Mouse (Mus musculus) lung, adult 2 months (tissue): ENCODE results near the gene Cldn12. TPM values are rescaled to one million over a fixed set of nuclear protein-coding genes. Genes with fewer than 3 reads are reported as not detected.

Experiments used
- DNase-seq: peaks from one replicate; pipeline ENCODE4 v3.0.0; 2022
- H3K4me1 ChIP-seq: fragments of 200-500 bp; 2 replicates; pipeline ENCODE4 v1.6.1; 2011; ENCODE audit warnings: low read length; ENCODE audit not compliant: control insufficient read depth, insufficient read depth
- H3K4me3 ChIP-seq: fragments of 200-500 bp; replicated peaks from 2 replicates; pipeline ENCODE3; 2011; ENCODE audit warnings: low read depth, mild to moderate bottlenecking, control low read depth, low read length; ENCODE audit errors: extremely low read depth
- CTCF ChIP-seq: fragments of 200-500 bp; IDR thresholded peaks from 2 replicates; pipeline ENCODE4 v1.5.1; 2011; ENCODE audit warnings: mild to moderate bottlenecking, low read length, control low read depth; ENCODE audit not compliant: insufficient read depth
- POLR2A ChIP-seq: fragments of 200-500 bp; IDR thresholded peaks from 2 replicates; pipeline ENCODE4 v1.6.1; 2011; ENCODE audit warnings: low read depth, mild to moderate bottlenecking, control low read depth, low read length, borderline replicate concordance; ENCODE audit errors: extremely low read depth
- WGBS: fragments of 180-500 bp; shearing (Covaris S2); methylation state at CpG from one replicate; pipeline ENCODE4 v1.1.7; 2018; 5-methylcytosine and 5-hydroxymethylcytosine counted together
- polyA plus RNA-seq: library from polyadenylated mRNA; depleted of rRNA; stranded (reverse); fragments of >200 nt; gene quantifications from 2 replicates; pipeline ENCODE4 v1.2.3, GENCODE M21; 2012; rRNA removed

The Cldn12 gene
- polyA plus RNA-seq, 1 experiment: 16.5 TPM

DNA sequence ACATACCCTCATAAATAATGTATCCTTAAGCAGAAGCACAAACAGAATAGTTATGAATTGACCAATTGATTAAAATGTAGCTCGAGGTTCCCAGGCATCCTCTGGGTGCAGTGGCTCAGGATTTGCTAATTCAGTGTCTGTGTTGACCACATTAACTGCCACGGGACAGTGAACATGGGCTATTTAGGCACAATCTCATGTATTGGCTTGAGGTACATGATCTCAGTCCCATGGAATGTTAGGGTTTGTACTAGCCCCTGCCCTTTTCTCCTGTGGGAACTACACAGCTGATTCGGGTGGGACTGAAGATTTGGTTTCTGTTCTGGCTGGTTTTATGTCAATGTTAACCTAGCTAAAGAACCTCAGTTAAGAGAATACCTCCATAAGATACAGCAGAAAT, 18.4 kb downstream of the Cldn12 start:
- Histone ChIP-seq H3K4me3 (no peak overlapping the region), H3K4me1 (no peaks in the 10 kb centered on the region)
- TF ChIP-seq CTCF: no peak
- no peak for TF ChIP-seq POLR2A
- DNase-seq: no peak
- WGBS: 53% methylated on average over 3 of the region's 3 CpGs

DNA sequence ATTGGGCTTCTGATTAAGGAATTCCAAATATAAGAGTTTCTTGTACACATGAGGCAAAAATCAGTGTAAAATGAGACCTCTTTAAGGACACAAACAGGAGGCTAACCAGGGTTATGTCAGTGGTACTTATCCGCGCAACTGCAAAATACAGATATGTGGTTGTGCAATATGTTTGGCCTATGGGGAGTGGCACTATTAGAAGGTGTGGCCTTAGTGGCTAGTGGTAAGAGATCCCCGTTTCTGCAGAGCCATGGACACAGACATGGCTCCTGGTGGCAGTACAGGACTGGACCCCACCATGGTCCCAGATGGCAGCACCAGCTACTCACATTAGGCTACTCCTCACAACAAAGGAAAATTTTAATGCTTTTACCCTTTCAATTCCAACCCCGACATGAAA, 19.7 kb downstream of the Cldn12 start:
- TF ChIP-seq POLR2A (no peak), CTCF (no peak)
- no peak overlapping the region for H3K4me3 ChIP-seq
- H3K4me1 ChIP-seq: no peaks in the 10 kb centered on the region
- WGBS: 66% methylated on average over 4 of the region's 4 CpGs
- no peak for DNase-seq

DNA sequence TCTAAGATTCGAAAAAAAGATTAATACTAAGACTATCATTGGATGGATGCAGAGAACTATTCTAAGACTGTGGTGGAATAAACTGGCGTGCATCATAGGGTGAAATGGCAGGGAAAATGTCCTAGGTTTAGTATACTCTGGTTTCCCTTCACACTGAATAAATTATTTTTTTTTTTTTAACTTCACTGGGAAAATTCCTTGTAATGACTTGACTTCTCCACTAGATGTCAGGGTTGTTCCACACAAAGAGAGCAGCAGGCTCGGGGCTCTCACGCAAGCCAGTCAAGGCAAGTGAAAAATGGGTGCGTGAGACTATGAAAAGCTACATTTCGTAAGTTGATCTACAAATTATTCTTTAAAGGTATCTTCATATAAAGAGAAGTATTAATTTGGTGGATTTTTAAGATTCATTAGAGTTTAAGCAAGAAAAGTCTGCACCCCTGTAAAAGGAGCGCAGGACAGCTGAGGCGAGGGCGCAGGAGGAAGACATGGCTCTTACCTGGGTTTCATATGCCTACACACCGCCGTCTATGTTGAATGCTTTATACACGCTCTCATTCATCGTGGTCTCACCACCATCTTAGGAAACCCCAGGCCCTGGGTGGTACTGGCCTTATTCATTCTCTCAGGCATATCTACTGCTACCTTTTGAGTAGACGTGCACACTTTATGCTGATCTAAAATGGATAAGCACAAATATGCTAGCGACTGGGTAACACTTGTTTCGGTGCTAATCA, 20.3 kb downstream of the Cldn12 start:
- TF ChIP-seq POLR2A: no peak
- TF ChIP-seq CTCF: peak; percentile 76
- WGBS: 35% methylated on average over 16 of the region's 16 CpGs
- Histone ChIP-seq H3K4me1 (no peaks in the 10 kb centered on the region), H3K4me3 (no peak overlapping the region)
- peak; percentile 13 for DNase-seq

DNA sequence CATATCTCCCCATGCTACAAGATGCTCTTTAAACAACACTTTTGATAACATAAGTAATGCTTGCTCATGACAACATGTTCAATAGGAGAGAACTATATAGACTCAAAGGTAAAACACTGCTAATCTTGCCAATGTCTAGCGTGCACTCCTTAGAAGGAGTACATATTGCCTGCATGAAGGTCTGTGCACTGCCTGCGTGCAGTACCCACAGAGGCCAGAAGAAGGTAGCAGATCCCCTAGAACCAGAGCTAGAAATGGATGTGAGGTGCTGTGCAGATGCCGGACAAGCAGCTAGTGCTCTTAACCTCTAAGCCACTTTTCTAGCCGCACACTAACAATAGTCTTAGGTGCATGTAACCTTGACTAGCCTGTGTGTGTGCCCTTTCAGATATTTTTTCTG, 22.6 kb downstream of the Cldn12 start:
- TF ChIP-seq POLR2A (no peak), CTCF (no peak)
- no peaks in the 10 kb centered on the region for H3K4me1 ChIP-seq
- no peak for DNase-seq
- no peak overlapping the region for H3K4me3 ChIP-seq
- WGBS: 95% methylated on average over 4 of the region's 4 CpGs

DNA sequence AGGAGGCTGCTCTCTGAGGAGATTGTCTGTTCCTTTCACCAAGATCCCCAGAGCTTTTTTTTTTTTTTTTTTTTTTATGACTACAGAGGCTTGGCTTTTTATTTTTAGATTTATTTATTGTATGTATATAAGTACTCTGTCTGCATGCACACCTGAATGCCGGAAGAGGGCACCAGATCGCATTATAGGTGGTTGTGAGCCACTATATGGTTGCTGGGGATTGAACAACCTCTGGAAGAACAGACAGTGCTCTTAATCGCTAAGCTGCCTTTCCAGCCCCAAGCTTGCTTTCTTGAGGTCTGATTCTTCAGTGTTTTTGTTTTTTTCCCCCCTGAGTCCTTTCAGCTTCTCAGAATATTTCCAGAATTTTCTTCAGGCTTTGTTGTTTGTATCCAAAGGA, 28.7 kb downstream of the Cldn12 start:
- Histone ChIP-seq H3K4me3 (no peak overlapping the region), H3K4me1 (no peaks in the 10 kb centered on the region)
- DNase-seq: no peak
- WGBS: 64% methylated on average over 3 of the region's 3 CpGs
- no peak for TF ChIP-seq CTCF
- TF ChIP-seq POLR2A: no peak

DNA sequence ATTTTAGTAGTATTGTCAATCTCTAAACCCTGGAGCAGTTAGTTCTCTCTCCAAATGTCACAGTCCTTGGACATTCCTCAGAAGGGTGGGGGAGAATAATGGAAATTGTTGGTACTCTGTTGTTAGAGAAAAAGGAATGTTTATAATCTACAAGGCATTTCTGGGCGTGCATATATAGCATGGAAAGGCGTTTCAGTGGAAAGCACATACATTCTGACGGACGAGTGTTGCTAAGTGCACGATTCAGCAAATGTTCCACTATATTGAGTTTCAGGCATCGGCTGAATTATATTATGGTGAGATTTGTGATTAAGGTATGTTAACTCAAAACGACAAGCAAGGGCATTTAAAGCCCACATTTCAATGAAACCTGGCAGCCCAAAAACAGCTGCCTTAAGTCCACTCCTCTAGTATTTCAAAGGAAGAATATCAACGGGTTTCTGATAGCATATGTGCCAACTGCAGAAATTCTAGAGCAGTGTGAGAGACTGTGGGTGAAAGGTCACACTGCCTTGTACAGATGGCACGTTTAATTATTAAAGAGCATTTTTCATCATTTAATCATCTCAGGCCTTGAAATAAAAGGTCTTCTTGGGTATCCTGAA, 31.4 kb downstream of the Cldn12 start:
- no peak for DNase-seq
- Histone ChIP-seq H3K4me3 (no peak overlapping the region), H3K4me1 (no peaks in the 10 kb centered on the region)
- 54% methylated on average over 9 of the region's 9 CpGs for WGBS
- TF ChIP-seq CTCF: no peak
- TF ChIP-seq POLR2A: no peak

DNA sequence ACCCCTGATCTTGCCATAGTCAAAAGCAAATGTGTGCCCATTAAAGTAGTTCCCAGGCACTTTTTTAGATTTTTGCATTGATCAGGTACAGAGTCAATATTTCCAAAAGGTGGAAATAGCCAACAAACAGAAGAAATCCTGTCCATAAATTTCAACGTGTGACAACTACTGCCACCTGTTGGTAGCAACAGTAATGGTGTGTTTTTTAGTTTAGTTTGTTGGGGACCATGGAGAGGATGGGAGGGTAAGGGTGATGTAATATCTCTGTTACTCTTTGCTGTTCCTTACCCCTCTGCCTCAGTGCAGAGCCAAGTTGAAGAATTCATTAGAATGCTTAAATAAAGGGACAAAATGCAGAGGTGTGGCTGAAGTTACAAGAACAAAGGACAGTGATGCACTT, 33.1 kb downstream of the Cldn12 start:
- WGBS: 0% methylated on average over 1 of the region's 1 CpGs
- TF ChIP-seq CTCF: peak; percentile 34; the same call in 1 of the 2 replicates
- TF ChIP-seq POLR2A: no peak
- H3K4me1 ChIP-seq: no peaks in the 10 kb centered on the region
- DNase-seq: no peak
- no peak overlapping the region for H3K4me3 ChIP-seq

DNA sequence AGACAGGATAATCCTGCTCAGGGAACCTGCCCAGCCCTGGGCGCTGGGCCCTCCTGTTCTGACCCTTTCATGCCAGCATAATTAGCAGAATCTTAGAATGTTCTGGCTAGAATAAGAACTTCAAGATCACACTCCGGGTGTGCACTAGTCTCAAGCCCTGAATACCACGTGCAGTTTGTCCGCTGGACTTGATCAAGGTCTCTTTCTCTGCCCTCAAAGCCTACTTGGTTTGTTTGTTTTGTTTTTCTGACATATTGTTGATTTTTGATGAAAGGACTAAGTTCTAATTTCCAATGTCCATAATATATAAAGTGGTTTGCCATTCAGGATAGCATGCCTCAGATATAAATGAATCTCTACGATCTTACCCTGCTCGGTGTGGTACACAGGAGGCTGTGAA, 35.7 kb downstream of the Cldn12 start, which contains the start of gene 1700015F17Rik:
1700015F17Rik (minus strand) TSS at position 101 of the 400 bp plus-strand sequence.
- no peak within 1 kb of the TSS for H3K4me3 ChIP-seq
- no peaks in the 10 kb centered on the region for H3K4me1 ChIP-seq
- DNase-seq: no peak
- WGBS: 92% methylated on average over 6 of the region's 6 CpGs
- TF ChIP-seq CTCF: no peak
- TF ChIP-seq POLR2A: no peak

DNA sequence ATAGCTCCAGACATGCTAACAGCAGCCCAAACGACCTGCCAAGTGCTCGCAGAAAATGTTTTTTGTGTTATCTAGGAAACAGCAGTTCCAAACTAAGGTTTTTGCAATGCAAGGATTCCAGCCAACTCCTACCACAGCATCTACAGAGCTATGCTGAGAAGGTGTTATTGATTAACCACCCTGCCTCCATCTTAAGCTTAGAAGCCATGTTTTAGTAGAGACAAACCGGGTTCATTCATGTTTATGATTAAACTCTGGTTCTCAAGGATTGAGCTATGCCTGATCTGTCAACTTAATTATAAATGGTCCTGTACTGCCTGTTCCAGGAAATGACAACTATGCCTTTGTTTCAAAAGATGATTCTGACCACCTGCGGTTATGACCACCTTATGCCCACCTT, 38.6 kb downstream of the Cldn12 start:
- Histone ChIP-seq H3K4me3 (no peak overlapping the region), H3K4me1 (no peaks in the 10 kb centered on the region)
- WGBS: 61% methylated on average over 4 of the region's 4 CpGs
- DNase-seq: no peak
- no peak for TF ChIP-seq POLR2A
- TF ChIP-seq CTCF: no peak

DNA sequence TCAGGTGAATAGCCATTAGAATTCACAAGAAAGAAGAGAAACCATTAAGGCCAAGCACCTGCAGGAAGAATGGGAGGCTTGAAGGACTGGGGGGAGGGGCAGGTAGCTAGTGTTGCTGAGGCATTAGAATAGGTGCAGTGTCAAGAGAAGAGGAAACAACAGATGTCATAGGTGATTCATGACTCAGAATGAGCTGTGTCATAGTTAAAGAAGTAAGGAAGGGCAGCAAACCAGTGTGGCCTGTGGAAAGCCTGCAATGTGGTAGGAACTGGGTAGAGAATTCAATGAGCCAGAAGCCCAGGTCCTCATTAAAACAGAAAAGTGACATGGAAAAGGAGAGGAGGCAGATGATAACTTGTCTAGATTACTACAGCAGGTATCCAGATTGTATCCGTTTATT, 49.5 kb downstream of the Cldn12 start:
- 55% methylated on average over 1 of the region's 1 CpGs for WGBS
- no peak for DNase-seq
- Histone ChIP-seq H3K4me3 (no peak overlapping the region), H3K4me1 (no peaks in the 10 kb centered on the region)
- no peak for TF ChIP-seq CTCF
- no peak for TF ChIP-seq POLR2A

Other genes starting within 250 kb of the Cldn12 start
- gene Cdk14, start 94.6 kb downstream of the Cldn12 start, polyA plus RNA-seq: 12.5 and 19.0 TPM in 2 replicates
- not detected in 2 replicates for gene 1700015F17Rik, start 35.8 kb downstream of the Cldn12 start, polyA plus RNA-seq
- gene Gtpbp10, start 44.6 kb upstream of the Cldn12 start, polyA plus RNA-seq: 1.5 and 3.5 TPM in 2 replicates
- 0.08 and 0.11 TPM in 2 replicates for gene Gm8773, start 58.8 kb upstream of the Cldn12 start, polyA plus RNA-seq
- gene Cfap69, start 149.3 kb upstream of the Cldn12 start, polyA plus RNA-seq: 10.3 and 11.7 TPM in 2 replicates
- gene Steap2, start 179.6 kb upstream of the Cldn12 start, polyA plus RNA-seq: 5.1 and 5.7 TPM in 2 replicates
- gene Steap1, start 234.4 kb upstream of the Cldn12 start, polyA plus RNA-seq: 0.42 and 0.98 TPM in 2 replicates